Mouse (Mus musculus): ENCODE measurements around the gene Ubqln4.

DNA sequence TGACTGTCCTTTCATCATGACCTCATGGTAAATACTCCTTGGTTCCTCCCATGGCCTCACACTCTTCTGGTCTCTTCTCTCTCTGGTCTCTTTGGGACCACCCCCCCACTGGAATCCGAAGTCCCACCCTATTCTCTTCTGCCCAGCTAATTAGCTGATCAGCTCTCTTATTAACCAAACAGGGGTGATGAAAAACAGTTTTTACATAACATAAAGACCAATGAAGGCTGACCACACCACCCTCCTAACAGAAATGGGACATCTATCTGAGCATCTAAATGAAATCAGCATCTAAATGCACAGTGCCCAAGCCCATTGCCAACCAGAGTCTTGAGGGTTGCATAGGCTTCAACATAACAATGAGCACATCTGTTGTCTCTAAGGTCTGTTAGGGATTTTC is 18.3 kb downstream of the Ubqln4 start:
- no peak for TF ChIP-seq EP300 (IDR thresholded peaks at IDR 0.05; ENCODE audit: low read depth)
- TF ChIP-seq CTCF (IDR thresholded peaks at IDR 0.05; ENCODE audit: low read depth): no peak

Data from liver, embryonic 14.5 days (tissue).